Mouse (Mus musculus): ENCODE data around the gene Slc9a3r2. TPM values are rescaled to one million over a fixed set of nuclear protein-coding genes. Genes with fewer than 3 reads are reported as not detected.

Gene Slc9a3r2
- polyA plus RNA-seq, 1 experiment from 2014 or later, result 49.3 TPM

- Histone ChIP-seq H3K4me2 (ENCODE audit: low read depth, low read length) (peak overlapping the region; percentile 72), H3K27me3 (ENCODE audit: control insufficient read depth, insufficient read depth, low read length) (peaks cover 13% of the 10 kb centered on the region), H3K4me3 (ENCODE audit: low read depth, low read length) (peak overlapping the region; percentile 19), H3K9me3 (ENCODE audit: control insufficient read depth, low read length) (no peaks in the 10 kb centered on the region), H3K9ac (replicated peaks; ENCODE audit: low read depth, low read length) (peak overlapping the region; percentile 25), H3K4me1 (ENCODE audit: control insufficient read depth, insufficient read depth, low read length) (peaks cover 15% of the 10 kb centered on the region; the same call in 1 of the 2 replicates), H3K36me3 (ENCODE audit: control insufficient read depth, insufficient read depth, low read length) (no peaks in the 10 kb centered on the region), H3K27ac (ENCODE audit: low read depth, low read length) (no peak overlapping the region)
- no peak for ATAC-seq (ENCODE audit: low read depth)
- WGBS, result 19% methylated on average over 23 of the region's 23 CpGs
These were observed 37.5 kb upstream of the Slc9a3r2 start for GRCm38 (mm10) chr17:24687599-24687998.

GRCm38 (mm10) chr17:24687146-24687595 is 37.0 kb upstream of the Slc9a3r2 start:
- H3K4me1 ChIP-seq (ENCODE audit: control insufficient read depth, insufficient read depth, low read length), result peaks cover 15% of the 10 kb centered on the region; the same call in 1 of the 2 replicates
- peak overlapping the region; percentile 19 for H3K4me3 ChIP-seq (ENCODE audit: low read depth, low read length)
- no peak overlapping the region for H3K27ac ChIP-seq (ENCODE audit: low read depth, low read length)
- H3K36me3 ChIP-seq (ENCODE audit: control insufficient read depth, insufficient read depth, low read length), result no peaks in the 10 kb centered on the region
- peak overlapping the region; percentile 25 for H3K9ac ChIP-seq (replicated peaks; ENCODE audit: low read depth, low read length)
- H3K9me3 ChIP-seq (ENCODE audit: control insufficient read depth, low read length), result no peaks in the 10 kb centered on the region
- WGBS, result 1% methylated on average over 25 of the region's 25 CpGs
- peaks cover 13% of the 10 kb centered on the region for H3K27me3 ChIP-seq (ENCODE audit: control insufficient read depth, insufficient read depth, low read length)
- peak overlapping the region; percentile 72 for H3K4me2 ChIP-seq (ENCODE audit: low read depth, low read length)
- ATAC-seq (ENCODE audit: low read depth), result no peak

- no peak overlapping the region for H3K4me3 ChIP-seq (ENCODE audit: low read depth, low read length)
- peaks cover 13% of the 10 kb centered on the region for H3K27me3 ChIP-seq (ENCODE audit: control insufficient read depth, insufficient read depth, low read length)
These were observed 36.4 kb upstream of the Slc9a3r2 start for GRCm38 (mm10) chr17:24686514-24686913.

GRCm38 (mm10) chr17:24677500-24678080 is 27.5 kb upstream of the Slc9a3r2 start:
- H3K4me1 ChIP-seq (ENCODE audit: control insufficient read depth, insufficient read depth, low read length), result no peaks in the 10 kb centered on the region
- H3K9me3 ChIP-seq (ENCODE audit: control insufficient read depth, low read length), result no peaks in the 10 kb centered on the region
- no peak overlapping the region for H3K9ac ChIP-seq (replicated peaks; ENCODE audit: low read depth, low read length)
- no peak overlapping the region for H3K4me3 ChIP-seq (ENCODE audit: low read depth, low read length)
- peaks cover 49% of the 10 kb centered on the region for H3K36me3 ChIP-seq (ENCODE audit: control insufficient read depth, insufficient read depth, low read length)
- no peak overlapping the region for H3K4me2 ChIP-seq (ENCODE audit: low read depth, low read length)
- no peaks in the 10 kb centered on the region for H3K27me3 ChIP-seq (ENCODE audit: control insufficient read depth, insufficient read depth, low read length)
- no peak overlapping the region for H3K27ac ChIP-seq (ENCODE audit: low read depth, low read length)
- WGBS, result 91% methylated on average over 24 of the region's 24 CpGs
- ATAC-seq (ENCODE audit: low read depth), result no peak

More at GRCm38 (mm10) chr17:24686514-24686913, 36.4 kb upstream of the Slc9a3r2 start:
- no peak overlapping the region for H3K9ac ChIP-seq (replicated peaks; ENCODE audit: low read depth, low read length)
- no peaks in the 10 kb centered on the region for H3K9me3 ChIP-seq (ENCODE audit: control insufficient read depth, low read length)
- H3K36me3 ChIP-seq (ENCODE audit: control insufficient read depth, insufficient read depth, low read length), result peaks cover under 1% of the 10 kb centered on the region; the same call in 1 of the 2 replicates
- H3K4me2 ChIP-seq (ENCODE audit: low read depth, low read length), result no peak overlapping the region
- WGBS, result 34% methylated on average over 16 of the region's 16 CpGs
- ATAC-seq (ENCODE audit: low read depth), result no peak
- peaks cover 15% of the 10 kb centered on the region; the same call in 1 of the 2 replicates for H3K4me1 ChIP-seq (ENCODE audit: control insufficient read depth, insufficient read depth, low read length)
- H3K27ac ChIP-seq (ENCODE audit: low read depth, low read length), result no peak overlapping the region

GRCm38 (mm10) chr17:24676877-24677276 is 26.8 kb upstream of the Slc9a3r2 start:
- no peaks in the 10 kb centered on the region for H3K27me3 ChIP-seq (ENCODE audit: control insufficient read depth, insufficient read depth, low read length)
- no peak overlapping the region for H3K9ac ChIP-seq (replicated peaks; ENCODE audit: low read depth, low read length)
- 92% methylated on average over 5 of the region's 5 CpGs for WGBS
- H3K4me3 ChIP-seq (ENCODE audit: low read depth, low read length), result no peak overlapping the region
- H3K4me1 ChIP-seq (ENCODE audit: control insufficient read depth, insufficient read depth, low read length), result peaks cover 4% of the 10 kb centered on the region; the same call in 1 of the 2 replicates
- peaks cover 49% of the 10 kb centered on the region for H3K36me3 ChIP-seq (ENCODE audit: control insufficient read depth, insufficient read depth, low read length)
- no peak for ATAC-seq (ENCODE audit: low read depth)
- no peak overlapping the region for H3K4me2 ChIP-seq (ENCODE audit: low read depth, low read length)
- no peaks in the 10 kb centered on the region for H3K9me3 ChIP-seq (ENCODE audit: control insufficient read depth, low read length)
- no peak overlapping the region for H3K27ac ChIP-seq (ENCODE audit: low read depth, low read length)

GRCm38 (mm10) chr17:24676187-24676586 is 26.1 kb upstream of the Slc9a3r2 start:
- H3K36me3 ChIP-seq (ENCODE audit: control insufficient read depth, insufficient read depth, low read length), result peaks cover 45% of the 10 kb centered on the region
- H3K27ac ChIP-seq (ENCODE audit: low read depth, low read length), result no peak overlapping the region
- H3K9me3 ChIP-seq (ENCODE audit: control insufficient read depth, low read length), result no peaks in the 10 kb centered on the region
- H3K27me3 ChIP-seq (ENCODE audit: control insufficient read depth, insufficient read depth, low read length), result no peaks in the 10 kb centered on the region
- 49% methylated on average over 2 of the region's 2 CpGs for WGBS
- H3K9ac ChIP-seq (replicated peaks; ENCODE audit: low read depth, low read length), result no peak overlapping the region
- peaks cover 11% of the 10 kb centered on the region for H3K4me1 ChIP-seq (ENCODE audit: control insufficient read depth, insufficient read depth, low read length)
- no peak overlapping the region for H3K4me2 ChIP-seq (ENCODE audit: low read depth, low read length)
- no peak overlapping the region for H3K4me3 ChIP-seq (ENCODE audit: low read depth, low read length)
- ATAC-seq (ENCODE audit: low read depth), result peak; percentile 19; the same call in 1 of the 2 replicates

- Histone ChIP-seq H3K9me3 (ENCODE audit: control insufficient read depth, low read length) (no peaks in the 10 kb centered on the region), H3K9ac (replicated peaks; ENCODE audit: low read depth, low read length) (no peak overlapping the region), H3K4me1 (ENCODE audit: control insufficient read depth, insufficient read depth, low read length) (peaks cover 22% of the 10 kb centered on the region), H3K4me3 (ENCODE audit: low read depth, low read length) (no peak overlapping the region), H3K27ac (ENCODE audit: low read depth, low read length) (no peak overlapping the region), H3K36me3 (ENCODE audit: control insufficient read depth, insufficient read depth, low read length) (peaks cover 27% of the 10 kb centered on the region), H3K4me2 (ENCODE audit: low read depth, low read length) (no peak overlapping the region), H3K27me3 (ENCODE audit: control insufficient read depth, insufficient read depth, low read length) (no peaks in the 10 kb centered on the region)
- no peak for ATAC-seq (ENCODE audit: low read depth)
- WGBS, result 91% methylated on average over 7 of the region's 7 CpGs
These were observed 24.1 kb upstream of the Slc9a3r2 start for GRCm38 (mm10) chr17:24674277-24674676.

GRCm38 (mm10) chr17:24672141-24672540 is 22.0 kb upstream of the Slc9a3r2 start:
- H3K4me1 ChIP-seq (ENCODE audit: control insufficient read depth, insufficient read depth, low read length), result peaks cover 22% of the 10 kb centered on the region
- H3K9ac ChIP-seq (replicated peaks; ENCODE audit: low read depth, low read length), result 0 out of 2 replicates have a peak overlapping the region, but pooled peaks have one; percentile 7
- H3K4me3 ChIP-seq (ENCODE audit: low read depth, low read length), result no peak overlapping the region
- no peak overlapping the region for H3K27ac ChIP-seq (ENCODE audit: low read depth, low read length)
- 38% methylated on average over 5 of the region's 5 CpGs for WGBS
- no peak overlapping the region; the same call in 1 of the 2 replicates for H3K4me2 ChIP-seq (ENCODE audit: low read depth, low read length)
- no peaks in the 10 kb centered on the region for H3K9me3 ChIP-seq (ENCODE audit: control insufficient read depth, low read length)
- no peaks in the 10 kb centered on the region for H3K27me3 ChIP-seq (ENCODE audit: control insufficient read depth, insufficient read depth, low read length)
- no peak for ATAC-seq (ENCODE audit: low read depth)
- H3K36me3 ChIP-seq (ENCODE audit: control insufficient read depth, insufficient read depth, low read length), result peaks cover 9% of the 10 kb centered on the region

- Histone ChIP-seq H3K9me3 (ENCODE audit: control insufficient read depth, low read length) (no peaks in the 10 kb centered on the region), H3K9ac (replicated peaks; ENCODE audit: low read depth, low read length) (0 out of 2 replicates have a peak overlapping the region, but pooled peaks have one; percentile 7), H3K4me3 (ENCODE audit: low read depth, low read length) (no peak overlapping the region), H3K4me1 (ENCODE audit: control insufficient read depth, insufficient read depth, low read length) (peaks cover 22% of the 10 kb centered on the region), H3K4me2 (ENCODE audit: low read depth, low read length) (peak overlapping the region; percentile 67; the same call in 1 of the 2 replicates), H3K36me3 (ENCODE audit: control insufficient read depth, insufficient read depth, low read length) (0 out of 2 replicates have a peak, but pooled peaks cover 1% of the 10 kb centered on the region), H3K27ac (ENCODE audit: low read depth, low read length) (no peak overlapping the region), H3K27me3 (ENCODE audit: control insufficient read depth, insufficient read depth, low read length) (no peaks in the 10 kb centered on the region)
- WGBS, result 83% methylated on average over 5 of the region's 5 CpGs
- ATAC-seq (ENCODE audit: low read depth), result no peak
These were observed 21.2 kb upstream of the Slc9a3r2 start for GRCm38 (mm10) chr17:24671346-24671745.
